Mouse (Mus musculus): Measurements from ENCODE around the gene Tmem14c. TPM values are rescaled to one million over a fixed set of nuclear protein-coding genes. Genes with fewer than 3 reads are reported as not detected.

Gene Tmem14c
- polyA plus RNA-seq, 1 experiment from 2014 or later = 302 TPM

- no peak overlapping the region for H3K4me3 ChIP-seq (ENCODE audit: low read depth, low read length)
- DNase-seq (ENCODE audit: low spot score) (no peak), ATAC-seq (ENCODE audit: low FRiP score, low TSS enrichment) (no peak)
- TF ChIP-seq CTCF (IDR thresholded peaks at IDR 0.05; ENCODE audit: low read depth) (no peak), EP300 (optimal IDR thresholded peaks at IDR 0.05) (no peak)
- H3K9me3 ChIP-seq (ENCODE audit: control insufficient read depth, low read length) = no peaks in the 10 kb centered on the region
- no peak overlapping the region for H3K9ac ChIP-seq (ENCODE audit: low read length)
- no peaks in the 10 kb centered on the region for H3K27me3 ChIP-seq (ENCODE audit: control insufficient read depth, insufficient read depth, low read length)
- H3K4me1 ChIP-seq (replicated peaks; ENCODE audit: control insufficient read depth, insufficient read depth) = no peaks in the 10 kb centered on the region
- no peak overlapping the region for H3K27ac ChIP-seq (replicated peaks)
- H3K4me2 ChIP-seq (replicated peaks; ENCODE audit: low read depth) = no peak overlapping the region
- no peaks in the 10 kb centered on the region for H3K36me3 ChIP-seq (ENCODE audit: control insufficient read depth, insufficient read depth, low read length)
- WGBS = 79% methylated on average over 5 of the region's 5 CpGs
Observed at GRCm38 (mm10) chr13:41030098-41030497, 14.0 kb downstream of the Tmem14c start.

- 93% methylated on average over 4 of the region's 4 CpGs for WGBS
Observed at GRCm38 (mm10) chr13:41042511-41042910, 26.4 kb downstream of the Tmem14c start.

GRCm38 (mm10) chr13:41045901-41046300 is 29.8 kb downstream of the Tmem14c start:
- ATAC-seq (ENCODE audit: low FRiP score, low TSS enrichment) = no peak
- Histone ChIP-seq H3K9ac (ENCODE audit: low read length) (no peak overlapping the region), H3K36me3 (ENCODE audit: control insufficient read depth, insufficient read depth, low read length) (no peaks in the 10 kb centered on the region), H3K27me3 (ENCODE audit: control insufficient read depth, insufficient read depth, low read length) (no peaks in the 10 kb centered on the region), H3K27ac (replicated peaks) (no peak overlapping the region), H3K4me2 (replicated peaks; ENCODE audit: low read depth) (no peak overlapping the region), H3K4me1 (replicated peaks; ENCODE audit: control insufficient read depth, insufficient read depth) (no peaks in the 10 kb centered on the region), H3K4me3 (ENCODE audit: low read depth, low read length) (no peak overlapping the region), H3K9me3 (ENCODE audit: control insufficient read depth, low read length) (no peaks in the 10 kb centered on the region)
- no peak for TF ChIP-seq CTCF (IDR thresholded peaks at IDR 0.05; ENCODE audit: low read depth)
- no peak for TF ChIP-seq EP300 (optimal IDR thresholded peaks at IDR 0.05)
- no peak for DNase-seq (ENCODE audit: low spot score)
- WGBS = 86% methylated on average over 8 of the region's 8 CpGs

More at GRCm38 (mm10) chr13:41042511-41042910, 26.4 kb downstream of the Tmem14c start:
- DNase-seq (ENCODE audit: low spot score) (no peak), ATAC-seq (ENCODE audit: low FRiP score, low TSS enrichment) (no peak)
- Histone ChIP-seq H3K27me3 (ENCODE audit: control insufficient read depth, insufficient read depth, low read length) (no peaks in the 10 kb centered on the region), H3K4me2 (replicated peaks; ENCODE audit: low read depth) (no peak overlapping the region), H3K9me3 (ENCODE audit: control insufficient read depth, low read length) (no peaks in the 10 kb centered on the region), H3K36me3 (ENCODE audit: control insufficient read depth, insufficient read depth, low read length) (no peaks in the 10 kb centered on the region), H3K4me1 (replicated peaks; ENCODE audit: control insufficient read depth, insufficient read depth) (no peaks in the 10 kb centered on the region), H3K4me3 (ENCODE audit: low read depth, low read length) (no peak overlapping the region), H3K27ac (replicated peaks) (no peak overlapping the region), H3K9ac (ENCODE audit: low read length) (no peak overlapping the region)
- TF ChIP-seq EP300 (optimal IDR thresholded peaks at IDR 0.05) (no peak), CTCF (IDR thresholded peaks at IDR 0.05; ENCODE audit: low read depth) (no peak)

GRCm38 (mm10) chr13:41047280-41047679 is 31.2 kb downstream of the Tmem14c start:
- H3K36me3 ChIP-seq (ENCODE audit: control insufficient read depth, insufficient read depth, low read length) = no peaks in the 10 kb centered on the region
- no peak for TF ChIP-seq EP300 (optimal IDR thresholded peaks at IDR 0.05)
- peak; percentile 43 for TF ChIP-seq CTCF (IDR thresholded peaks at IDR 0.05; ENCODE audit: low read depth)
- no peaks in the 10 kb centered on the region for H3K27me3 ChIP-seq (ENCODE audit: control insufficient read depth, insufficient read depth, low read length)
- H3K9me3 ChIP-seq (ENCODE audit: control insufficient read depth, low read length) = no peaks in the 10 kb centered on the region
- H3K4me1 ChIP-seq (replicated peaks; ENCODE audit: control insufficient read depth, insufficient read depth) = no peaks in the 10 kb centered on the region
- H3K27ac ChIP-seq (replicated peaks) = no peak overlapping the region
- no peak overlapping the region for H3K4me2 ChIP-seq (replicated peaks; ENCODE audit: low read depth)
- no peak overlapping the region for H3K4me3 ChIP-seq (ENCODE audit: low read depth, low read length)
- ATAC-seq (ENCODE audit: low FRiP score, low TSS enrichment) (no peak), DNase-seq (ENCODE audit: low spot score) (no peak)
- no peak overlapping the region for H3K9ac ChIP-seq (ENCODE audit: low read length)
- 77% methylated on average over 6 of the region's 6 CpGs for WGBS

- TF ChIP-seq CTCF (IDR thresholded peaks at IDR 0.05; ENCODE audit: low read depth) (no peak), EP300 (optimal IDR thresholded peaks at IDR 0.05) (no peak)
- Histone ChIP-seq H3K4me2 (replicated peaks; ENCODE audit: low read depth) (no peak overlapping the region), H3K9me3 (ENCODE audit: control insufficient read depth, low read length) (no peaks in the 10 kb centered on the region), H3K36me3 (ENCODE audit: control insufficient read depth, insufficient read depth, low read length) (no peaks in the 10 kb centered on the region), H3K4me1 (replicated peaks; ENCODE audit: control insufficient read depth, insufficient read depth) (no peaks in the 10 kb centered on the region), H3K9ac (ENCODE audit: low read length) (no peak overlapping the region), H3K4me3 (ENCODE audit: low read depth, low read length) (no peak overlapping the region), H3K27me3 (ENCODE audit: control insufficient read depth, insufficient read depth, low read length) (no peaks in the 10 kb centered on the region), H3K27ac (replicated peaks) (no peak overlapping the region)
- 66% methylated on average over 5 of the region's 5 CpGs for WGBS
- no peak for DNase-seq (ENCODE audit: low spot score)
- no peak for ATAC-seq (ENCODE audit: low FRiP score, low TSS enrichment)
Observed at GRCm38 (mm10) chr13:41051965-41052364, 35.9 kb downstream of the Tmem14c start.

- no peaks in the 10 kb centered on the region for H3K4me1 ChIP-seq (replicated peaks; ENCODE audit: control insufficient read depth, insufficient read depth)
- TF ChIP-seq CTCF (IDR thresholded peaks at IDR 0.05; ENCODE audit: low read depth) (no peak), EP300 (optimal IDR thresholded peaks at IDR 0.05) (no peak)
- DNase-seq (ENCODE audit: low spot score) (no peak), ATAC-seq (ENCODE audit: low FRiP score, low TSS enrichment) (no peak)
- WGBS = 95% methylated on average over 4 of the region's 4 CpGs
- H3K9me3 ChIP-seq (ENCODE audit: control insufficient read depth, low read length) = no peaks in the 10 kb centered on the region
- H3K36me3 ChIP-seq (ENCODE audit: control insufficient read depth, insufficient read depth, low read length) = no peaks in the 10 kb centered on the region
- no peak overlapping the region for H3K4me2 ChIP-seq (replicated peaks; ENCODE audit: low read depth)
- no peaks in the 10 kb centered on the region for H3K27me3 ChIP-seq (ENCODE audit: control insufficient read depth, insufficient read depth, low read length)
- H3K27ac ChIP-seq (replicated peaks) = no peak overlapping the region
- no peak overlapping the region for H3K4me3 ChIP-seq (ENCODE audit: low read depth, low read length)
- H3K9ac ChIP-seq (ENCODE audit: low read length) = no peak overlapping the region
Observed at GRCm38 (mm10) chr13:41067618-41068017, 51.5 kb downstream of the Tmem14c start.
